Mouse (Mus musculus): ENCODE data around the gene Pkmyt1. TPM values are rescaled to one million over a fixed set of nuclear protein-coding genes. Genes with fewer than 3 reads are reported as not detected.

The Pkmyt1 gene
- polyA plus RNA-seq, 1 experiment from 2014 or later, result 55.9 TPM

DNA sequence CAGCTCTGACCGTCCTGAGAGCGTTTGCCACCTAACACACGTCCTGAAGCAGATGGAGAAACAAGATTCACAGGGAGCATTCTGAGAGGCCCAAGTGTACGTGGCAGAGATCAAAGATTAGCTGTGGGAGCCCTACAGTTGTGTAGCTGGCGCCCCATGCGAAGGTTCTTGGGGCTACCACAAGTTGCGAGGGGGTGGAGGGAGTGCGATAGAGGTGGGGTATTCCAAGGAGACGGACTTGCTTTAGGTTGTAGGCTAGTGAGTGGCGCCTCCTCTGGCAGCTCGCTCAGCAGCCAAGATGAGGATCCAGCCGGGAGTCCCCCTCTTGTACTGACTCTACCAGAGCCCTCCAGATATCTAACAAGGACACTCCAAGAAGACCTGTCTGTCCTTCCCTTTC is 20.2 kb downstream of the Pkmyt1 start:
- Histone ChIP-seq H3K27me3 (ENCODE audit: control insufficient read depth, insufficient read depth, low read length) (peaks cover 41% of the 10 kb centered on the region), H3K4me2 (replicated peaks; ENCODE audit: low read depth, low read length) (peak overlapping the region; percentile 66), H3K4me1 (ENCODE audit: control insufficient read depth, insufficient read depth, low read length) (0 out of 2 replicates have a peak, but pooled peaks cover 21% of the 10 kb centered on the region), H3K4me3 (ENCODE audit: low read depth, low read length) (0 out of 2 replicates have a peak overlapping the region, but pooled peaks have one; percentile 30), H3K9me3 (ENCODE audit: control insufficient read depth, low read depth, low read length) (no peaks in the 10 kb centered on the region), H3K27ac (ENCODE audit: low read length) (no peak overlapping the region), H3K9ac (replicated peaks; ENCODE audit: low read depth, low read length) (no peak overlapping the region), H3K36me3 (ENCODE audit: control insufficient read depth, insufficient read depth, low read length) (0 out of 2 replicates have a peak, but pooled peaks cover 1% of the 10 kb centered on the region)
- ATAC-seq (ENCODE audit: insufficient number of reproducible peaks, insufficient read depth, low FRiP score, low read depth), result no peak
- 8% methylated on average over 12 of the region's 12 CpGs for WGBS

GRCm38 (mm10) chr17:23746767-23747166 is 20.6 kb downstream of the Pkmyt1 start:
- H3K9me3 ChIP-seq (ENCODE audit: control insufficient read depth, low read depth, low read length), result no peaks in the 10 kb centered on the region
- H3K4me3 ChIP-seq (ENCODE audit: low read depth, low read length), result no peak overlapping the region
- H3K4me2 ChIP-seq (replicated peaks; ENCODE audit: low read depth, low read length), result no peak overlapping the region
- 0 out of 2 replicates have a peak, but pooled peaks cover 3% of the 10 kb centered on the region for H3K36me3 ChIP-seq (ENCODE audit: control insufficient read depth, insufficient read depth, low read length)
- H3K27me3 ChIP-seq (ENCODE audit: control insufficient read depth, insufficient read depth, low read length), result peaks cover 36% of the 10 kb centered on the region
- no peak overlapping the region for H3K27ac ChIP-seq (ENCODE audit: low read length)
- no peak overlapping the region for H3K9ac ChIP-seq (replicated peaks; ENCODE audit: low read depth, low read length)
- 0 out of 2 replicates have a peak, but pooled peaks cover 21% of the 10 kb centered on the region for H3K4me1 ChIP-seq (ENCODE audit: control insufficient read depth, insufficient read depth, low read length)
- ATAC-seq (ENCODE audit: insufficient number of reproducible peaks, insufficient read depth, low FRiP score, low read depth), result no peak
- 78% methylated on average over 3 of the region's 3 CpGs for WGBS

- no peak overlapping the region for H3K4me2 ChIP-seq (replicated peaks; ENCODE audit: low read depth, low read length)
- no peak overlapping the region for H3K4me3 ChIP-seq (ENCODE audit: low read depth, low read length)
- no peaks in the 10 kb centered on the region for H3K9me3 ChIP-seq (ENCODE audit: control insufficient read depth, low read depth, low read length)
- 81% methylated on average over 3 of the region's 3 CpGs for WGBS
- no peak for ATAC-seq (ENCODE audit: insufficient number of reproducible peaks, insufficient read depth, low FRiP score, low read depth)
- H3K36me3 ChIP-seq (ENCODE audit: control insufficient read depth, insufficient read depth, low read length), result peaks cover 3% of the 10 kb centered on the region; the same call in 1 of the 2 replicates
- H3K9ac ChIP-seq (replicated peaks; ENCODE audit: low read depth, low read length), result no peak overlapping the region
- 0 out of 2 replicates have a peak, but pooled peaks cover 19% of the 10 kb centered on the region for H3K4me1 ChIP-seq (ENCODE audit: control insufficient read depth, insufficient read depth, low read length)
- peaks cover 31% of the 10 kb centered on the region for H3K27me3 ChIP-seq (ENCODE audit: control insufficient read depth, insufficient read depth, low read length)
- H3K27ac ChIP-seq (ENCODE audit: low read length), result no peak overlapping the region
Measured at GRCm38 (mm10) chr17:23747471-23747870, 21.3 kb downstream of the Pkmyt1 start.

- Histone ChIP-seq H3K4me2 (replicated peaks; ENCODE audit: low read depth, low read length) (no peak overlapping the region), H3K4me1 (ENCODE audit: control insufficient read depth, insufficient read depth, low read length) (0 out of 2 replicates have a peak, but pooled peaks cover 19% of the 10 kb centered on the region), H3K27me3 (ENCODE audit: control insufficient read depth, insufficient read depth, low read length) (peaks cover 30% of the 10 kb centered on the region), H3K36me3 (ENCODE audit: control insufficient read depth, insufficient read depth, low read length) (peaks cover 7% of the 10 kb centered on the region; the same call in 1 of the 2 replicates), H3K9me3 (ENCODE audit: control insufficient read depth, low read depth, low read length) (no peaks in the 10 kb centered on the region), H3K27ac (ENCODE audit: low read length) (no peak overlapping the region), H3K4me3 (ENCODE audit: low read depth, low read length) (no peak overlapping the region), H3K9ac (replicated peaks; ENCODE audit: low read depth, low read length) (no peak overlapping the region)
- ATAC-seq (ENCODE audit: insufficient number of reproducible peaks, insufficient read depth, low FRiP score, low read depth), result no peak
- WGBS, result 31% methylated on average over 6 of the region's 6 CpGs
Measured at GRCm38 (mm10) chr17:23748026-23748425, 21.9 kb downstream of the Pkmyt1 start.

DNA sequence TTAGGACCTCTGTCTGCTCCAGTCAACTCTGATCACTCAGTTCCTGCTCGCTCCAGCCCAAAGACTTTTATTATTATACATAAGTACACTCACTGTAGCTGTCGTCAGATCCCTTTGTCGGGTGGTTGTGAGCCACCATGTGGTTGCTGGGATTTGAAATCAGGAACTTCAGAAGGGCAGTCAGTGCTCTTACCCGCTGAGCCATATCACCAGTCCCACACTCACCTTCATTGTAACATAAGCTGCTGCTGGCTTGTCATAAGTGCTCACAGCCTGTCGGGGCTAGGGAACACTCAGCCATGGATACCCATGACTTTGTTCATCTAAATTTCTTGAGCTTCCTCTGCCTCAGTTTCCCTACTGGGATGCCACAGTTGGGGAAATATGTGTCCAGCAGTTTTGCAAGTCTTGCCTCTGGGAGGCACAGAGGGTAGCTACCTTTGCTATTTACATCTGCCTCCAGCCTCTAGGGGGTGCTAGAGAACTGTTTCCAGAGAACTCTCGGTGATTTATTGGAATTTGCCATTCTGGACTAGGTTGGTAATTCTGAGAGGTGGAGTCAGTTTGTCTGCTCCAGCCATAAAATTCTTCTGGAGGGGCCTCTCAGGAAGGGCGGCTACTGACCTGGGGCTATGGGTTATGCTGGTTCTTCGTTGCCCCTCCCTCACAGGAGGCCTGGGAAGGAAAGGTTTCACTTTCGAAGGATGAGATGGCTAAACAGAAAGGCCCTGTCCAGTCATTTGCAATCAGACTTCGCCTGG is 22.7 kb downstream of the Pkmyt1 start:
- H3K4me2 ChIP-seq (replicated peaks; ENCODE audit: low read depth, low read length), result no peak overlapping the region; the same call in 1 of the 2 replicates
- no peak overlapping the region; the same call in 1 of the 2 replicates for H3K27ac ChIP-seq (ENCODE audit: low read length)
- H3K36me3 ChIP-seq (ENCODE audit: control insufficient read depth, insufficient read depth, low read length), result peaks cover 13% of the 10 kb centered on the region; the same call in 1 of the 2 replicates
- 33% methylated on average over 10 of the region's 10 CpGs for WGBS
- H3K4me3 ChIP-seq (ENCODE audit: low read depth, low read length), result no peak overlapping the region
- H3K27me3 ChIP-seq (ENCODE audit: control insufficient read depth, insufficient read depth, low read length), result peaks cover 23% of the 10 kb centered on the region
- no peak overlapping the region for H3K9ac ChIP-seq (replicated peaks; ENCODE audit: low read depth, low read length)
- ATAC-seq (ENCODE audit: insufficient number of reproducible peaks, insufficient read depth, low FRiP score, low read depth), result no peak
- H3K4me1 ChIP-seq (ENCODE audit: control insufficient read depth, insufficient read depth, low read length), result 0 out of 2 replicates have a peak, but pooled peaks cover 19% of the 10 kb centered on the region
- no peaks in the 10 kb centered on the region for H3K9me3 ChIP-seq (ENCODE audit: control insufficient read depth, low read depth, low read length)

DNA sequence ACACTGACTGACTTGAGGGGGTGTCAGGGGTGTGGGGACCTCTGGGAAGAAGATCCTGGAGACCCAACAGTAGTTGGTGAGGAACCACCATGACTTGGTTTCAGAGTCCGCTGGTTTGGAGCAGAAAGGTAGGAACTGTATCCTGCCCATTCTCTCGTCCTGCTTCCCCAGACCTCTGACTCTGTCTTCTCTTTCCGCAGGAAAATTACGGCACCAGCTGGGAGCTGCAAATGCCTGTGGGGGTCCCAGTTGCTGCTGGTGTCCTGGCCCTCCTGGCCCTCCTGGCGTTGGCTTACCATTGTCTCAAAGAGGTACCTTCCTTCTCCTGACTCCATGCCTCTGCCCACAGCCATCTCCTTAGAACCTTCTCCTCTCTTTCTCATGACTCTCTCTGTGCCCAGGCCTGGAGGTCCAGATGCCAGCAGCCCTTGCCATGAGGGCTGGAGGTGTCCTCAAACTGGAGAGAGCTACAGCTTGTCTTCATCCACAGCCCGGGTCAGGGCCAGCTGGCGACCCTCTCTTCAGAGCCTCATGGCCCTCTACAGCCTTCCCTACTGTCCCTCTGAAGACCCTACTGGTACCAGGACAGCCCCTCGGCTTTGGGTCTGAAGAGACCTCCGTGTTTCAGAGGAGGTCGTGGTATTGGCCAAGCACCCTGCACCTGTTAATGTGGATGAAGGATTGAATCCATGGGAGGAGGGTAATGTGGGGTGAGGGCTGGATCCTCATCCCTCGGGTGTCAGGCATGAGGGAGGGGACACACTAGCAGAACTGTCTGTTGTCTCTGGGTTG is 23.5 kb downstream of the Pkmyt1 start:
- no peak overlapping the region; the same call in 1 of the 2 replicates for H3K4me2 ChIP-seq (replicated peaks; ENCODE audit: low read depth, low read length)
- peaks cover 13% of the 10 kb centered on the region; the same call in 1 of the 2 replicates for H3K36me3 ChIP-seq (ENCODE audit: control insufficient read depth, insufficient read depth, low read length)
- H3K4me1 ChIP-seq (ENCODE audit: control insufficient read depth, insufficient read depth, low read length), result 0 out of 2 replicates have a peak, but pooled peaks cover 16% of the 10 kb centered on the region
- ATAC-seq (ENCODE audit: insufficient number of reproducible peaks, insufficient read depth, low FRiP score, low read depth), result no peak
- H3K4me3 ChIP-seq (ENCODE audit: low read depth, low read length), result no peak overlapping the region
- H3K9ac ChIP-seq (replicated peaks; ENCODE audit: low read depth, low read length), result no peak overlapping the region
- H3K9me3 ChIP-seq (ENCODE audit: control insufficient read depth, low read depth, low read length), result no peaks in the 10 kb centered on the region
- 79% methylated on average over 11 of the region's 11 CpGs for WGBS
- H3K27me3 ChIP-seq (ENCODE audit: control insufficient read depth, insufficient read depth, low read length), result peaks cover 21% of the 10 kb centered on the region
- H3K27ac ChIP-seq (ENCODE audit: low read length), result no peak overlapping the region; the same call in 1 of the 2 replicates

- no peaks in the 10 kb centered on the region for H3K27me3 ChIP-seq (ENCODE audit: control insufficient read depth, insufficient read depth, low read length)
- peak overlapping the region; percentile 39; the same call in 1 of the 2 replicates for H3K27ac ChIP-seq (ENCODE audit: low read length)
- peaks cover 45% of the 10 kb centered on the region for H3K36me3 ChIP-seq (ENCODE audit: control insufficient read depth, insufficient read depth, low read length)
- 94% methylated on average over 13 of the region's 13 CpGs for WGBS
- no peaks in the 10 kb centered on the region for H3K9me3 ChIP-seq (ENCODE audit: control insufficient read depth, low read depth, low read length)
- no peak overlapping the region for H3K9ac ChIP-seq (replicated peaks; ENCODE audit: low read depth, low read length)
- no peaks in the 10 kb centered on the region for H3K4me1 ChIP-seq (ENCODE audit: control insufficient read depth, insufficient read depth, low read length)
- no peak for ATAC-seq (ENCODE audit: insufficient number of reproducible peaks, insufficient read depth, low FRiP score, low read depth)
- H3K4me2 ChIP-seq (replicated peaks; ENCODE audit: low read depth, low read length), result no peak overlapping the region
- no peak overlapping the region for H3K4me3 ChIP-seq (ENCODE audit: low read depth, low read length)
Measured at GRCm38 (mm10) chr17:23755689-23756088, 29.6 kb downstream of the Pkmyt1 start.

DNA sequence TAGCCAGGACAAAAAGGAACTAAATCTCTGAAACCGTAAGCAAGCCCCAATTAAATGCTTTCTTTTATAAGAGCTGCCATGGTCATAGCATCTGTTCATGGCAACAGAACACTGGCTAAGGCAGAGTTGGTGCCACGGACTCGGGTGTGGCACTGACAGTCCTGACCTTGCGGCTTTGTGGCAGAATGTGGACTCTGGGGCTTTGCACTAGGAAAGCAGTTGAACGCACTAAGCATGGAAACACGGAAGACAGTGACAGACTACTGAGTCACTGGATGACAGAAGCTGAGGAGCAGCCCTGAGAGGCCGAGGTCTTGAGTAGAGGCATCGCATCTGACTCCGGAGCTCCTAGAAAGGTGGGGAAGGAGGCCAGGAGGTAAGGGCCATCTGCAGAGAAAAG is 31.4 kb downstream of the Pkmyt1 start:
- no peaks in the 10 kb centered on the region for H3K27me3 ChIP-seq (ENCODE audit: control insufficient read depth, insufficient read depth, low read length)
- H3K9me3 ChIP-seq (ENCODE audit: control insufficient read depth, low read depth, low read length), result no peaks in the 10 kb centered on the region
- H3K4me2 ChIP-seq (replicated peaks; ENCODE audit: low read depth, low read length), result no peak overlapping the region
- no peaks in the 10 kb centered on the region for H3K4me1 ChIP-seq (ENCODE audit: control insufficient read depth, insufficient read depth, low read length)
- H3K4me3 ChIP-seq (ENCODE audit: low read depth, low read length), result no peak overlapping the region
- H3K27ac ChIP-seq (ENCODE audit: low read length), result no peak overlapping the region
- 91% methylated on average over 9 of the region's 9 CpGs for WGBS
- no peak for ATAC-seq (ENCODE audit: insufficient number of reproducible peaks, insufficient read depth, low FRiP score, low read depth)
- no peak overlapping the region for H3K9ac ChIP-seq (replicated peaks; ENCODE audit: low read depth, low read length)
- H3K36me3 ChIP-seq (ENCODE audit: control insufficient read depth, insufficient read depth, low read length), result peaks cover 55% of the 10 kb centered on the region

All from stomach, embryonic 14.5 days (tissue).